In genomic region chr3:52181326-52182101, GRCm38 (mm10) we compare ENCODE assay signal across 9 mouse cellular contexts.
DNase-seq lines count a peak whose midpoint lies in the region; ATAC-seq and TF ChIP-seq lines count a peak whose summit lies in the region.
"Had no signal": no experiment of that assay in that cellular context is flagged by ENCODE, and none has a peak within 500 bp of the region (broad histone marks: within the 10 kb centered on the region; RNA-seq: fewer than 3 reads in every experiment).

No protein-coding gene starts in this region.

- DNase-seq in cerebellum, postnatal 25 days = peak; percentile 18 to 25
- no peak for DNase-seq in cerebellum, adult 2 months
- DNase-seq in midbrain, embryonic 10.5 days (ENCODE audit: low spot score) = no peak
- DNase-seq in midbrain, postnatal 0 days (ENCODE audit: low spot score) = no peak
- DNase-seq in embryo, embryonic 11 days = no peak
- DNase-seq in thymus, postnatal 4 days = no peak

- H3K27me3 ChIP-seq in cerebellum, adult 2 months (ENCODE audit: control insufficient read depth, insufficient read depth, low read length) = no peaks in the 10 kb centered on the region
- no peaks in the 10 kb centered on the region for H3K27me3 ChIP-seq in midbrain, embryonic 10.5 days (ENCODE audit: low read depth, poor library complexity, severe bottlenecking)
- no peaks in the 10 kb centered on the region for H3K27me3 ChIP-seq in midbrain, postnatal 0 days (ENCODE audit: insufficient read depth, low read length)
- no peaks in the 10 kb centered on the region for H3K27me3 ChIP-seq in intestine, embryonic 16.5 days (replicated peaks; ENCODE audit: control insufficient read depth, insufficient read depth, low read length)
- H3K27me3 ChIP-seq in stomach, embryonic 16.5 days (ENCODE audit: control insufficient read depth, insufficient read depth, low read length) = no peaks in the 10 kb centered on the region

- no peaks in the 10 kb centered on the region for H3K36me3 ChIP-seq in midbrain, embryonic 10.5 days
- H3K36me3 ChIP-seq in midbrain, postnatal 0 days (ENCODE audit: insufficient read depth, low read length) = no peaks in the 10 kb centered on the region
- H3K36me3 ChIP-seq in intestine, embryonic 16.5 days (ENCODE audit: control insufficient read depth, insufficient read depth, low read length) = no peaks in the 10 kb centered on the region
- no peaks in the 10 kb centered on the region for H3K36me3 ChIP-seq in stomach, embryonic 16.5 days (ENCODE audit: control insufficient read depth, insufficient read depth, low read length)
- H3K36me3 ChIP-seq: liver, embryonic 12.5 days had no signal

- no peaks in the 10 kb centered on the region for H3K9me3 ChIP-seq in midbrain, embryonic 10.5 days (replicated peaks)
- no peaks in the 10 kb centered on the region for H3K9me3 ChIP-seq in midbrain, postnatal 0 days (ENCODE audit: low read length)
- no peaks in the 10 kb centered on the region for H3K9me3 ChIP-seq in intestine, embryonic 16.5 days (ENCODE audit: control insufficient read depth, low read length)
- no peaks in the 10 kb centered on the region for H3K9me3 ChIP-seq in stomach, embryonic 16.5 days (replicated peaks; ENCODE audit: control insufficient read depth, low read length)
- H3K9me3 ChIP-seq: liver, embryonic 12.5 days had no signal

- no peak overlapping the region for H3K27ac ChIP-seq in cerebellum, adult 2 months (ENCODE audit: insufficient read depth, low read length)
- peak overlapping the region; percentile 93 for H3K27ac ChIP-seq in midbrain, embryonic 10.5 days (replicated peaks)
- H3K27ac ChIP-seq in midbrain, postnatal 0 days (ENCODE audit: low read depth, low read length) = no peak overlapping the region
- H3K27ac ChIP-seq in intestine, embryonic 16.5 days (ENCODE audit: low read length) = peak overlapping the region; percentile 87
- peak overlapping the region; percentile 95 for H3K27ac ChIP-seq in stomach, embryonic 16.5 days (ENCODE audit: low read length)
- H3K27ac ChIP-seq: liver, embryonic 12.5 days had no signal

- no peak for TF ChIP-seq CTCF in cerebellum, adult 2 months (IDR thresholded peaks at IDR 0.05; ENCODE audit: borderline replicate concordance, insufficient read depth, low read depth, low read length)
- TF ChIP-seq CTCF in midbrain, postnatal 0 days (IDR thresholded peaks at IDR 0.05) = no peak

- ATAC-seq in midbrain, postnatal 0 days (ENCODE audit: low FRiP score) = no peak
- no peak for ATAC-seq in intestine, embryonic 16.5 days
- no peak for ATAC-seq in stomach, embryonic 16.5 days (ENCODE audit: insufficient read depth, low FRiP score)
- ATAC-seq: liver, embryonic 12.5 days had no signal

- H3K9ac ChIP-seq in midbrain, postnatal 0 days (replicated peaks; ENCODE audit: low read length, poor library complexity, severe bottlenecking) = no peak overlapping the region
- peak overlapping the region; percentile 44; the same call in 1 of the 2 replicates for H3K9ac ChIP-seq in intestine, embryonic 16.5 days (ENCODE audit: low read depth, low read length)
- 0 out of 2 replicates have a peak overlapping the region, but pooled peaks have one; percentile 31 for H3K9ac ChIP-seq in stomach, embryonic 16.5 days (ENCODE audit: low read length)
- H3K9ac ChIP-seq: liver, embryonic 12.5 days had no signal

- no peak overlapping the region for H3K4me2 ChIP-seq in midbrain, postnatal 0 days (ENCODE audit: low read depth, low read length, poor library complexity, severe bottlenecking)
- no peak overlapping the region for H3K4me2 ChIP-seq in intestine, embryonic 16.5 days (ENCODE audit: low read depth, low read length)
- H3K4me2 ChIP-seq in stomach, embryonic 16.5 days (ENCODE audit: low read depth, low read length) = no peak overlapping the region
- H3K4me2 ChIP-seq: liver, embryonic 12.5 days had no signal

- peaks cover 11% of the 10 kb centered on the region for H3K4me1 ChIP-seq in cerebellum, adult 2 months (ENCODE audit: control insufficient read depth, insufficient read depth, low read length)
- peaks cover 69% of the 10 kb centered on the region for H3K4me1 ChIP-seq in midbrain, embryonic 10.5 days
- H3K4me1 ChIP-seq in midbrain, postnatal 0 days (ENCODE audit: insufficient read depth, low read length) = peaks cover 12% of the 10 kb centered on the region
- peaks cover 25% of the 10 kb centered on the region for H3K4me1 ChIP-seq in intestine, embryonic 16.5 days (ENCODE audit: control insufficient read depth, insufficient read depth, low read length)
- peaks cover 25% of the 10 kb centered on the region for H3K4me1 ChIP-seq in stomach, embryonic 16.5 days (ENCODE audit: control insufficient read depth, insufficient read depth, low read length)

- no peak for TF ChIP-seq POLR2A in cerebellum, adult 2 months (IDR thresholded peaks at IDR 0.05; ENCODE audit: borderline replicate concordance, insufficient read depth, low read length)

- WGBS in cerebellum, adult 2 months = 82% methylated on average over 9 of the region's 9 CpGs
- 86% methylated on average over 9 of the region's 9 CpGs for WGBS in midbrain, embryonic 10.5 days
- 87% methylated on average over 9 of the region's 9 CpGs for WGBS in midbrain, postnatal 0 days
- 82% methylated on average over 9 of the region's 9 CpGs for WGBS in intestine, embryonic 16.5 days
- WGBS in stomach, embryonic 16.5 days = 85% methylated on average over 9 of the region's 9 CpGs

- H3K4me3 ChIP-seq in cerebellum, adult 2 months (replicated peaks; ENCODE audit: insufficient read depth, low read depth, low read length) = no peak overlapping the region
- no peak overlapping the region for H3K4me3 ChIP-seq in midbrain, embryonic 10.5 days
- no peak overlapping the region for H3K4me3 ChIP-seq in midbrain, postnatal 0 days (ENCODE audit: low read depth, low read length)
- H3K4me3 ChIP-seq in intestine, embryonic 16.5 days (ENCODE audit: low read length) = no peak overlapping the region
- H3K4me3 ChIP-seq in stomach, embryonic 16.5 days (replicated peaks; ENCODE audit: low read length) = no peak overlapping the region
- H3K4me3 ChIP-seq: liver, embryonic 12.5 days had no signal

Comparison
In these comparisons a context has a peak if more than half of its experiments do, and no peak if none do; other contexts are left out.
1. DNase-seq: peak in cerebellum, postnatal 25 days (2 of 2); none in cerebellum, adult 2 months (0 of 2), midbrain, embryonic 10.5 days (single experiment), midbrain, postnatal 0 days (single experiment), embryo, embryonic 11 days (single experiment) and thymus, postnatal 4 days (single experiment).
2. H3K27ac ChIP-seq: peak in midbrain, embryonic 10.5 days (single experiment), intestine, embryonic 16.5 days (single experiment) and stomach, embryonic 16.5 days (single experiment); none in cerebellum, adult 2 months (single experiment) and midbrain, postnatal 0 days (single experiment).